Mouse (Mus musculus) frontal cortex, adult 2 months (tissue): ENCODE results near the gene Prdm16. TPM values are rescaled to one million over a fixed set of nuclear protein-coding genes. Genes with fewer than 3 reads are reported as not detected.

Experiments
- DNase-seq, 2 experiments: peaks; one replicate each; pipeline ENCODE4 v3.0.0; 2022; ENCODE audit warnings: low spot score in 1 of 2; ENCODE audit errors: extremely low spot score in 1 of 2
- polyA plus RNA-seq: library from polyadenylated mRNA; depleted of rRNA; stranded (reverse); fragments of >200 nt; gene quantifications from 2 replicates; pipeline ENCODE4 v1.2.3, GENCODE M21; 2012; rRNA removed

The Prdm16 gene
- polyA plus RNA-seq, 1 experiment = 5.0 TPM

DNA sequence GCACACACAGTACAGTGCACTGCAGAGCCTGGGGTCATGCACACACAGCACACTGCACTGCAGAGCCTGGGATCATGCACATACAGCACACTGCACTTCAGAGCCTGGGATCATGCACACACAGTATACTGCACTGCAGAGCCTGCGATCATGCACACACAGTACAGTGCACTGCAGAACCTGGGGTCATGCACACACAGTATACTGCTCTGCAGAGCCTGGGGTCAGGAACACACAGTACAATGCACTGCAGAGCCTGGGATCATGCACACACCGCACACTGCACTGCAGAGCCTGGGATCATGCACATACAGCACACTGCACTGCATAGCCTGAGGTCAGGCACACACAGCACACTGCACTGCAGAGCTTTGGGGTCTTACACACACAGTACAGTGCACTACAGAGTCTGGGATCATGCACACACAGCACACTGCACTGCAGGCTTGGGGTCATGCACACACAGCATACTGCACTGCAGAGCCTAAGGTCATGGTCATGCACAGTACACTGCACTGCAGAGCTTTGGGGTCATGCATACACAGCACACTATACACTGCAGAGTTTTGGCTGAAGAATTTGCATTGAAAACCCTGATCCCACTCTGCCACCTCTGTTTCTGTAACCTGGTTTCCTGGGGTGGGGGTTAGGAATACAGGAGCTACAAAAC, 324.4 kb downstream of the Prdm16 start:
- no peak for DNase-seq

DNA sequence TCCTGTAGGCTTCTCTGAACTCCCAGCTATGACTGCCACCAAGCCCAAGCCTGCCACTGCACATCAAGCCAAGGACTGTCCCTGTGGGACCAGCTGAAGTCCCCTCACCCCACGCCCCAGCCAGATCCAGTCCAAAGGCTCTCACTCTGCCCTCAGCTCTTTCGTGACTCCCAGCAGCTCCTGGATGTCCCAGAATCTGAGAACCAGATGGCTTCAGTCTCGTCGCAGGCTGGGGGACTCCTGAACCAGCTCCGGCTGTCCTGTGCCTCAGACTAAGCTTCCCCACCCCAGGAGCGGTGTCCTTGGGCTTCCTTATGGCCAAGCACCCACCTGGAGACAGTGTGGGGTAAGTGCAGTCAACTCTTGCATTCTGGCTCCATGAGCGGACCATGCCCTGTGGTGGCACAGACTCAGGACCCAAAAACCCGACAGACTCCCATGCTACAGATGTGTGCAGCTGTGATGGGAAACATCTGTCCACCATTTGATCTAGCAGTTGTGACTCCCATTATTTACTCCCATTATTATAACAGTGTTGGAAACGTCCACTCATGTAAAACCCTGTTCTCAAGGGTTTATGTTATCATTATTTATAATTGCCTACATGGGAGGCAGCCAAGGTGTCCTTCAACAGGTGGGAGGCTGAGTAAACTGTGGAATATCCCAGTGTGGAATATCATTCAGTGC, 326.0 kb downstream of the Prdm16 start:
- no peak for DNase-seq

DNA sequence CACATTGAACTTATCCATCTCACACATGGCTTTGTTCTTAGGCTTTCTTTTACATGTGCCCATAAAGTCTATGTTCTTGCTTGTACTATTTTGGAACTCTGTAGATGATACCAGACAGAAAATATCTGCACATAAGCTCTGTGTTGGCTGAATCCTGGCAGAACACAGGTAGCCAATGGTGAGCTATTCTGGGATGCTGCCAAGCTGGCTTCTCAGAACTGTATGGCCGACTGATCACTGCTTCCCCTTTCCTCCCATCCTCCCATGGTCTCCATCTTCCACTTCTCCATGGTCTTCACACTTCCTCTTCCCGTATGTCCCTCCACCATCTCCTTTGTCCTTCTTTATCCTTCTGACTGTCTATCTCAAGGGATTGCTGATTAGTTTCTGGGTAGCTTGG, 327.5 kb downstream of the Prdm16 start:
- no peak for DNase-seq

DNA sequence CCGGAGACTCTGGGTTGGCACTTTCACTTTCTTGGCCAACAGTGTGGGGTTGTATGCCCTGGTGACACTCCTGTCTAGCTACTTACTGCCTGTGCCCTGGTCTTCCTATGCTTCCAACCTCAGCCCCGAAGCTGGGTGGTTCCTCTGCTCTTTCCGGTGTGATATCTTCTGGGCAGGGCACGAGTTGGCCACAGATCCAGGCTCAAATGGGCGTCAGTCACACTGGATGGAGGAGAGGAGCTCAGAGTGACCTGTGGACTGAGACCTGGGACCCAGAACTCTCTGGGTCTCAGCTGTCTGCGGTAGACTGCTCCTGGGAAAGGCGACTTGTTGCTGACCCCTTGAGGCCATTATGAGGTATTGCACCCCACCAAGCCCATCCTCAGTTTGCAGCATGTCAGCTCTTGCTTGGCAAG, 335.2 kb downstream of the Prdm16 start, which contains the start of gene Arhgef16:
Gene Arhgef16, minus strand, starts transcription at position 211 of the 416 bp plus-strand sequence.
- peak in 1 of 2 experiments; percentile 74 for DNase-seq

DNA sequence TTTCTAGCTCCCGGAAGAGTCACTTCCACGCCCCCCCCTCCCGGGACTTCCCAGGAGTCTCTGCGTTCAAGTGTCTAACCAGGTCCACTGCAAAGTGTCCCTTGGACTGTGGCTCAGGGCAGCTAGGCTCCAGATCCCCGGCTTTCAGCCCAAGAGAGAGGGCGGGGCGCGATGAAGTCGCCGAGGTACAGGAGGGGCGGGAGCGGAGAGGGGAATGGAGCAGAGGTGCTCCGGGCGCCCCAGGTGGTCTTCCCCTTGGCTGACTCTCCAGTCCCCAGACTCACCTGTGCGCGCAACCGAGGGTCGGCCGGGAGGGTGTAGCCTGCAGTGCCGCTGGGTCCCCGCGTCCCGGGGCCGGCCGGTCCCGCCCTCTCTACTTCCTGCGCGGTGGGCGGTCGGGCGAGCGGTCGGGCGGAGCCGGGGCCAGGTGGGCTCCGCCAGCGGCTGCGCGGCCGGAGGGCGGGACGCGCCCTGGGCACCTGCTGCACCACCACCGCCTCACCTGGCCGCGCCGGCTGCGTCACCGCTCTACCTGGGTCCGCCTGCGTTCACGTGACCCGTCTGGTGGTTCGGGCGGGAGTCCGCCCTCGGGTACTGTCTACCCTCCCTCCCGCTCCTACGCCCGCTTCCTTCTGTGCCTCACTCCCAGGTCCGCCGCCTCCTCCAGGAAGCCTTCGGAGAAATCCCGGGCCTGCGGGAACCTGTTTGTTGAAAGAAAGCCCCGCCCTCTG, 337.0 kb downstream of the Prdm16 start:
- DNase-seq = no peak

DNA sequence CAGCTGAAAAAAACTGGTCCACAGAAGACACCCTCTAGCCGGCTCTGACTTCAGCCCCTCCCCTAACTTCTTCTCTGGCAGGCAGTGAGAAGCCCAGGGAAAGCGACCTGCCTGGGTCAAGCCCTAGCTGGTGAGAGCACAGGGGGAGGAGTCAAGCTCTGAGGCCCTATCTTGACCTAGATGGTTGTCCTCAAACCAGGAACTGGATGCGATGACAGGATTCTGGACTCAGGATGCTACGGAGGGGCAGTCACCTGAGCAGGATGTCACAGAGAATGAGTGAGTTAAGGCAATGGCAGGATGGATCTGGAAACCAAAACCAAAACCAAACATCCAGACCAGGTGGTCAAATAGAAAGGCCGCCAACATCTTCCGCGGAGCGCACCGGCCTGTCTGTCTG, 338.9 kb downstream of the Prdm16 start:
- DNase-seq = no peak

DNA sequence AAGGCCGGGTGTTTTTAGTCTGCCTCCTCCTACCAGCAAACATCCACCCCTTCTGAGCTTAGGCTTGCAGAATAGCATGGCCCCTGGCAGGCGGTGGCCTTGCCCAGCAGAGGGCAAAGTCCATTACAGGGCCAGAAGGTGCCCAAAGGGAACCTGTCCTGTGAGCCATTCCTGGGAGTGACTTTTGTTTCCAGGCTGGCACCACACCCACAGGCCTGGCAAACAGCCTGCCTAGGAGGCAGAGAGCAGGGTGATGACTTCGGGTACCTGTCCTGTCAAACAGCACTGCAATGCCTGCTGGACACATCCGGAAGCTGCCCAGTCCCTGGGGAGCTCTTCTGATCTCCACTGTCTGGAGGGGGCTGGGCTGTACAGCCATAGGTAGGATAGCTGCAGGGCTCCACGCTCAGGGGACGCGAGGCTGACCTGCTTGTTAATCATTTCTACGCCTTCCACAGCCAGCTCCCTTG, 342.4 kb downstream of the Prdm16 start:
- no peak for DNase-seq

DNA sequence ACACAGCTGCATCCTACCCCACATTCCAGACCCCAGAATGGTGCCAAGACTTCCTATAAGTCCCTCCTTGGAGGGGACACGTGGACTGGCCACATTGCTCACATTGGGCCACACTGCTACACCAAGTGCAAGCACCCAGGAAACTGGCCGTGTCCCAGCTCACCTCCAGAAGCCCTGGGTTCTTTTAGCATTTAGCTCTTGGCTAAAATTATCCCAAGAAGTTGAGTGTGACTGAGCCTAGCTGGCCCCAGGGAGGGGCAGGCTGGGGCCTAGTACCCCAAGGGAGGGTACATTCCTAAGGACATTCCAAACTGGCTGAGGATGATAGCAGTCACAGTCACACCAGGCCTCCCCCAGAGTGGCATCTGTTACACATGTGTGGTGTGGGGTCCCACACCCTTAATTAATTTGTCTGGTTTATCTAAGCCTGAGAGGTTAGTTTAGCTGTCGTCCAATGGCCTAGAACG, 342.9 kb downstream of the Prdm16 start:
- no peak for DNase-seq

DNA sequence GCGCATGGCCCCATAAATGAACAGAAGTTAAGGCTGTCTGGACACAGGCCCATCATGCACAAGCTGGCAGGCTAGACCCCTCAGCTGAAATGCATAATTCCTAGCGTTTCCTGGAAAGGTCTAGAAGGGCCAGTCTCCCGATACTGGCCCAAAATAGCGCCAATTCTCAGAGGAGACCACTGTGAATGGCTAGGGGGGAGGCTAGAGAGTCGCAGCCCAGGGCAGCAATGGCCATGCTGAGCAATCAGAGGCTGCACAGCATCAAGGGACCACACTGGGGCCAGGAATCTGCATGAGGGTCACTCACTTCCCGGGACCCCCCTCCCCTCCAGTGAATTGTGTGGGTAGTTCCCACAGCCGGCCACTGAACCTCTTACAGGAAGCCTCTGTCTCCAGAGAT, 353.0 kb downstream of the Prdm16 start:
- no peak for DNase-seq

DNA sequence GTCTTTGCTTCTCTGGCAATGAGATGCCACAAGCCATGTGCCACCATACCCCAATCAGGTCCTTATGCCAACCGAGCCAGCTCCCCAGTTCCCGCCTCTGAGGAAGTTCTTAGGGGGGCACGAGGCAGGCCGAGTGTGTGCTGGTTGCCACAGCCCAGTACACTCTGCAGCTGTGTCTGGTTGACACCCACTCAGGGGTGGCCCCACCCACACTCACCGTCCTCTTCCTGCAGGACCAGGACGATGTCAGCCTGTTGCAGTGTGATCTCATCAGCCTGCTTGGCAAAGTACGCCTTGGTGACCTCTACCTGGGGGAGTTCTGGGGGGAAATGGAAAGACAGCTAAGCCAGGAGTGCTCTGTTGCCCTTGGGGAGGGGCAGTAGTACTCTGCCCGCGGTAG, 357.2 kb downstream of the Prdm16 start:
- no peak for DNase-seq

DNA sequence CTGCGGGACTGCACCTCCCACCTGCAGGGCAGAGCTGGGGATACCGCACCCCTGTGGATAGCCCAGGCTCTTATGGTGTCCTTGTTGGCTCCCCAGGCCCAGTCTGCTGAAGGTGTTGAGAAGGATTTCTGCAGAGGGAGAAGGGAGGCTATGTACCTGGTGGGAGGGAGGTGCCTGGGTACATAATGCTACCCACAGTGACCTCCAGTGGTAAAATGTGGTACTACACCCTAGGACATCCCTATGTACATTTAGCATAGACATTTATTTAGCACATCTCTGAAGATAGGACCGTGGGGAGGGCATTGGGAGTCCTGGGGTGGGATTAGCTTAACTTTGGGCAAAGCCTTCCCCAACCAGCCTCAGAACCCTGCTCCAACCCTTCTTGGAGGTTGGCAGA, 363.7 kb downstream of the Prdm16 start:
- DNase-seq = peak in 1 of 2 experiments; percentile 74

DNA sequence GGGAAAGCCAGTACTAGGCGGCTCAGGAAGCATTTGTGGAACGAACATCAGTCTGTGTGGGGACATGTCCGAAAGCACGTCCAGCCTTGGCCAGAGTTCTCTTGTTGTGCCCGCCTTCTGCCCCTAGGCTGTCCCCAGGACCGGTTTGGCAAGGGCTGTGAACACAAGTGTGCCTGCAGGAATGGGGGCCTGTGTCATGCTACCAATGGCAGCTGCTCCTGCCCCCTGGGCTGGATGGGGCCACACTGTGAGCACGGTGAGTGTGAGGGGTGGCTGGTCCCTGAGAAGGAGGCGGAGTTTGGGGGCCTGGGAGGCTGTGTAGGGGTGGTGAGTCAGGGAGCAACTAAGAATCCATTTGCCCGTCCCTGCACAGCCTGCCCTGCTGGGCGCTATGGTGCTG, 367.2 kb downstream of the Prdm16 start:
- no peak for DNase-seq

DNA sequence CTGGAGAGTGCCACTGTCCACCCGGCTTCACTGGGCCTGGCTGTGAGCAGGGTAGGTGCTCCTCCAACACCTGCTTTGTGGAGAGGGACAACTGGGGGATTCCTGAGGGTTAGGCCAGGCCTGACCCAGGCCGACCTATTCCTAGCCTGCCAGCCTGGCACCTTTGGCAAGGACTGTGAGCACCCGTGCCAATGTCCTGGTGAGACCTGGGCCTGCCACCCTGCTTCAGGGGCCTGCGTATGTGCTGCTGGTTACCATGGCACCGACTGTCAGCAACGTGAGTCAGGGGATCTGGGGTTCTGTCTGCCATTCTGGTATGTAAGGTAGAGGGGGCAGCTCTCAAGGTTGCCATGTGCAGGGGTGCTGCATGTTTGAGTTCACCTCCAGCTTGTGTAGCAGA, 369.2 kb downstream of the Prdm16 start:
- DNase-seq = no peak

Other genes with a start within 250 kb of the Prdm16 start
- gene Actrt2, start 31.0 kb upstream of the Prdm16 start, polyA plus RNA-seq = not detected in 2 replicates
- gene Ttc34, start 200.6 kb upstream of the Prdm16 start, polyA plus RNA-seq = 2.1 and 2.3 TPM in 2 replicates
- gene Mmel1, start 232.7 kb upstream of the Prdm16 start, polyA plus RNA-seq = 0.38 and 0.52 TPM in 2 replicates